Comparison of ENCODE assay signal across 8 mouse cellular contexts in genomic region chr17:56264020-56264419, GRCm38 (mm10). TPM values are rescaled to one million over a fixed set of nuclear protein-coding genes. Genes with fewer than 3 reads are reported as not detected.
DNase-seq lines count a peak whose midpoint lies in the region; ATAC-seq and TF ChIP-seq lines count a peak whose summit lies in the region.

No protein-coding gene starts in this region.

- H3K27ac ChIP-seq in kidney, adult 2 months (ENCODE audit: insufficient read depth, low read depth, low read length): no peak overlapping the region
- no peak overlapping the region for H3K27ac ChIP-seq in limb, embryonic 12.5 days
- no peak overlapping the region for H3K27ac ChIP-seq in midbrain, embryonic 12.5 days (replicated peaks)
- H3K27ac ChIP-seq in spleen, adult 2 months (ENCODE audit: insufficient read depth, low read length): peak overlapping the region; percentile 21; the same call in 1 of the 2 replicates

- no peaks in the 10 kb centered on the region for H3K9me3 ChIP-seq in limb, embryonic 12.5 days
- H3K9me3 ChIP-seq in midbrain, embryonic 12.5 days: no peaks in the 10 kb centered on the region

- H3K4me2 ChIP-seq in limb, embryonic 12.5 days: no peak overlapping the region
- no peak overlapping the region for H3K4me2 ChIP-seq in midbrain, embryonic 12.5 days (replicated peaks)

- H3K27me3 ChIP-seq in kidney, adult 2 months (replicated peaks; ENCODE audit: control insufficient read depth, insufficient read depth, low read length): no peaks in the 10 kb centered on the region
- no peaks in the 10 kb centered on the region for H3K27me3 ChIP-seq in limb, embryonic 12.5 days
- no peaks in the 10 kb centered on the region for H3K27me3 ChIP-seq in midbrain, embryonic 12.5 days
- no peaks in the 10 kb centered on the region for H3K27me3 ChIP-seq in spleen, adult 2 months (ENCODE audit: control insufficient read depth, insufficient read depth, low read length)

- H3K4me3 ChIP-seq in kidney, adult 2 months (ENCODE audit: insufficient read depth, low read depth, low read length): no peak overlapping the region
- H3K4me3 ChIP-seq in limb, embryonic 12.5 days (replicated peaks): no peak overlapping the region
- no peak overlapping the region for H3K4me3 ChIP-seq in midbrain, embryonic 12.5 days
- no peak overlapping the region for H3K4me3 ChIP-seq in spleen, adult 2 months (ENCODE audit: extremely low read depth, insufficient read depth, insufficient read length)

- peak; percentile 68; the same call in 1 of the 2 replicates for ATAC-seq in limb, embryonic 12.5 days (ENCODE audit: insufficient number of reproducible peaks, insufficient read depth, low FRiP score, low TSS enrichment, low read depth)
- peak; percentile 55 for ATAC-seq in midbrain, embryonic 12.5 days (ENCODE audit: low FRiP score, low read depth)

- WGBS in kidney, adult 2 months: 17% methylated on average over 8 of the region's 8 CpGs
- WGBS in limb, embryonic 12.5 days: 19% methylated on average over 8 of the region's 8 CpGs
- WGBS in midbrain, embryonic 12.5 days: 23% methylated on average over 8 of the region's 8 CpGs
- 37% methylated on average over 8 of the region's 8 CpGs for whole genome bisulfite sequencing in spleen, adult 2 months

- no peak for TF ChIP-seq POLR2A in kidney, adult 2 months (IDR thresholded peaks at IDR 0.05; ENCODE audit: low read depth, low read length)
- TF ChIP-seq POLR2A in spleen, adult 2 months (IDR thresholded peaks at IDR 0.05; ENCODE audit: low read depth, low read length): no peak

- H3K4me1 ChIP-seq in kidney, adult 2 months (ENCODE audit: control insufficient read depth, insufficient read depth, low read length): peaks cover 23% of the 10 kb centered on the region
- peaks cover 18% of the 10 kb centered on the region; the same call in 1 of the 2 replicates for H3K4me1 ChIP-seq in limb, embryonic 12.5 days (replicated peaks)
- peaks cover 25% of the 10 kb centered on the region for H3K4me1 ChIP-seq in midbrain, embryonic 12.5 days
- H3K4me1 ChIP-seq in spleen, adult 2 months (ENCODE audit: control insufficient read depth, insufficient read depth, insufficient read length): peaks cover 23% of the 10 kb centered on the region

- peak; percentile 58 for DNase-seq in ovary, postnatal 36 days (ENCODE audit: low spot score)
- DNase-seq in ovary, adult 18-20 months (ENCODE audit: low spot score): no peak
- DNase-seq in embryo, embryonic 10.5 days (ENCODE audit: low spot score): peak; percentile 88
- DNase-seq in heart, adult 18-20 months: peak; percentile 83 to 88
- DNase-seq in kidney, adult 2 months: peak; percentile 84
- peak; percentile 67 to 83 for DNase-seq in spleen, adult 2 months (ENCODE audit: low read depth in 1 of 2, low spot score in 2 of 2)

- H3K36me3 ChIP-seq in kidney, adult 2 months (ENCODE audit: control insufficient read depth, insufficient read depth, low read length): no peaks in the 10 kb centered on the region; the same call in 1 of the 2 replicates
- peaks cover 49% of the 10 kb centered on the region for H3K36me3 ChIP-seq in limb, embryonic 12.5 days
- H3K36me3 ChIP-seq in midbrain, embryonic 12.5 days: peaks cover 46% of the 10 kb centered on the region
- peaks cover 17% of the 10 kb centered on the region for H3K36me3 ChIP-seq in spleen, adult 2 months (ENCODE audit: control insufficient read depth, insufficient read depth, low read length)

- TF ChIP-seq CTCF in kidney, adult 2 months (conservative IDR thresholded peaks at IDR 0.05; ENCODE audit: insufficient read depth, insufficient read length, low read depth, low read length): peak; percentile 87
- peak; percentile 76; the same call in 1 of the 2 replicates for TF ChIP-seq CTCF in spleen, adult 2 months (IDR thresholded peaks at IDR 0.05; ENCODE audit: extremely low read depth, insufficient read depth, insufficient read length, insufficient replicate concordance)

- H3K9ac ChIP-seq in limb, embryonic 12.5 days (replicated peaks): no peak overlapping the region
- H3K9ac ChIP-seq in midbrain, embryonic 12.5 days (replicated peaks): no peak overlapping the region

RNA-seq across cellular contexts. Expression of gene Fem1a, which starts 7.4 kb away (rescaled TPM):
- 100 to 1,000 TPM; 115 to 117 TPM for total RNA-seq in heart, adult 18-20 months (2021)
- polyA plus RNA-seq in kidney, adult 2 months (2012; rRNA removed): 23.7 and 28.2 TPM in 2 replicates
- 13.4 and 14.6 TPM in 2 replicates for polyA plus RNA-seq in limb, embryonic 12.5 days (2016; fragmentation: Nextera tagmentation; extraction: Ambion mirVana)
- 17.9 and 18.6 TPM in 2 replicates for polyA plus RNA-seq in midbrain, embryonic 12.5 days (2016; fragmentation: Nextera tagmentation; extraction: Ambion mirVana)
- 21.1 and 29.0 TPM in 2 replicates for polyA plus RNA-seq in spleen, adult 2 months (2012; rRNA removed)

RNA-seq across cellular contexts. Expression of gene Ticam1, which starts 12.6 kb away (rescaled TPM):
- 1 to 10 TPM; 9.1 to 9.2 TPM for total RNA-seq in heart, adult 18-20 months (2021)
- 33.3 and 34.7 TPM in 2 replicates for polyA plus RNA-seq in kidney, adult 2 months (2012; rRNA removed)
- polyA plus RNA-seq in limb, embryonic 12.5 days (2016; fragmentation: Nextera tagmentation; extraction: Ambion mirVana): 3.0 and 3.8 TPM in 2 replicates
- 1.7 TPM in 2 replicates for polyA plus RNA-seq in midbrain, embryonic 12.5 days (2016; fragmentation: Nextera tagmentation; extraction: Ambion mirVana)
- 20.5 and 21.6 TPM in 2 replicates for polyA plus RNA-seq in spleen, adult 2 months (2012; rRNA removed)

RNA-seq across cellular contexts. Expression of gene Plin3, which starts 28.7 kb away (rescaled TPM):
- 100 to 1,000 TPM; 178 to 190 TPM for total RNA-seq in heart, adult 18-20 months (2021)
- polyA plus RNA-seq in kidney, adult 2 months (2012; rRNA removed): 34.8 and 43.1 TPM in 2 replicates
- 62.7 and 71.7 TPM in 2 replicates for polyA plus RNA-seq in limb, embryonic 12.5 days (2016; fragmentation: Nextera tagmentation; extraction: Ambion mirVana)
- polyA plus RNA-seq in midbrain, embryonic 12.5 days (2016; fragmentation: Nextera tagmentation; extraction: Ambion mirVana): 28.9 and 29.0 TPM in 2 replicates
- 13.4 and 17.3 TPM in 2 replicates for polyA plus RNA-seq in spleen, adult 2 months (2012; rRNA removed)

RNA-seq across cellular contexts. Expression of gene Arrdc5, which starts 36.1 kb away (rescaled TPM):
- total RNA-seq in heart, adult 18-20 months (2021): not detected
- not detected in 2 replicates for polyA plus RNA-seq in kidney, adult 2 months (2012; rRNA removed)
- not detected in 2 replicates for polyA plus RNA-seq in limb, embryonic 12.5 days (2016; fragmentation: Nextera tagmentation; extraction: Ambion mirVana)
- polyA plus RNA-seq in midbrain, embryonic 12.5 days (2016; fragmentation: Nextera tagmentation; extraction: Ambion mirVana): not detected in 2 replicates
- 0.12 TPM in 1 of 2 replicates, not detected in the other for polyA plus RNA-seq in spleen, adult 2 months (2012; rRNA removed)

RNA-seq across cellular contexts. Expression of gene Uhrf1, which starts 39.1 kb away (rescaled TPM):
- total RNA-seq in heart, adult 18-20 months (2021): 1 to 10 TPM; 1.4 to 2.5 TPM
- 1.2 and 2.3 TPM in 2 replicates for polyA plus RNA-seq in kidney, adult 2 months (2012; rRNA removed)
- polyA plus RNA-seq in limb, embryonic 12.5 days (2016; fragmentation: Nextera tagmentation; extraction: Ambion mirVana): 198 and 199 TPM in 2 replicates
- polyA plus RNA-seq in midbrain, embryonic 12.5 days (2016; fragmentation: Nextera tagmentation; extraction: Ambion mirVana): 161 and 166 TPM in 2 replicates
- 16.5 and 23.9 TPM in 2 replicates for polyA plus RNA-seq in spleen, adult 2 months (2012; rRNA removed)
